Mouse (Mus musculus): ENCODE results near the gene Vps39.

Vps39 gene

GRCm38 (mm10) chr2:120352682-120353646, at the start of gene Vps39:
Gene Vps39 (minus strand): TSS chr2:120353137.
- peak; percentile 80 to 85 for DNase-seq (ENCODE audit: low spot score in 2 of 2)

GRCm38 (mm10) chr2:120397951-120398350, 45.0 kb upstream of the Vps39 start:
- no peak for DNase-seq (ENCODE audit: low spot score in 2 of 2)

GRCm38 (mm10) chr2:120392406-120392805, 39.5 kb upstream of the Vps39 start:
- no peak for DNase-seq (ENCODE audit: low spot score in 2 of 2)

- no peak for DNase-seq (ENCODE audit: low spot score in 2 of 2)
Measured at GRCm38 (mm10) chr2:120390934-120391333, 38.0 kb upstream of the Vps39 start.

GRCm38 (mm10) chr2:120389376-120389775, 36.4 kb upstream of the Vps39 start:
- no peak for DNase-seq (ENCODE audit: low spot score in 2 of 2)

- DNase-seq (ENCODE audit: low spot score in 2 of 2), result no peak
Measured at GRCm38 (mm10) chr2:120387291-120387690, 34.4 kb upstream of the Vps39 start.

GRCm38 (mm10) chr2:120386264-120386663, 33.3 kb upstream of the Vps39 start:
- DNase-seq (ENCODE audit: low spot score in 2 of 2), result no peak

- no peak for DNase-seq (ENCODE audit: low spot score in 2 of 2)
Measured at GRCm38 (mm10) chr2:120373858-120374257, 20.9 kb upstream of the Vps39 start.

- no peak for DNase-seq (ENCODE audit: low spot score in 2 of 2)
Measured at GRCm38 (mm10) chr2:120367416-120368207, 14.7 kb upstream of the Vps39 start.

- no peak for DNase-seq (ENCODE audit: low spot score in 2 of 2)
Measured at GRCm38 (mm10) chr2:120366501-120366900, 13.6 kb upstream of the Vps39 start.

GRCm38 (mm10) chr2:120360425-120360824, 7.5 kb upstream of the Vps39 start:
- DNase-seq (ENCODE audit: low spot score in 2 of 2), result no peak

- DNase-seq (ENCODE audit: low spot score in 2 of 2), result no peak
Measured at GRCm38 (mm10) chr2:120351321-120351720, 1.6 kb downstream of the Vps39 start.

- no peak for DNase-seq (ENCODE audit: low spot score in 2 of 2)
Measured at GRCm38 (mm10) chr2:120348120-120348519, 4.8 kb downstream of the Vps39 start.

GRCm38 (mm10) chr2:120341741-120342140, 11.2 kb downstream of the Vps39 start:
- DNase-seq (ENCODE audit: low spot score in 2 of 2), result no peak

GRCm38 (mm10) chr2:120337886-120338285, 15.1 kb downstream of the Vps39 start:
- DNase-seq (ENCODE audit: low spot score in 2 of 2), result no peak

GRCm38 (mm10) chr2:120331575-120331974, 21.4 kb downstream of the Vps39 start:
- DNase-seq (ENCODE audit: low spot score in 2 of 2), result no peak

- DNase-seq (ENCODE audit: low spot score in 2 of 2), result no peak
Measured at GRCm38 (mm10) chr2:120315077-120315476, 37.9 kb downstream of the Vps39 start.

- no peak for DNase-seq (ENCODE audit: low spot score in 2 of 2)
Measured at GRCm38 (mm10) chr2:120314487-120314886, 38.5 kb downstream of the Vps39 start.

- DNase-seq (ENCODE audit: low spot score in 2 of 2), result no peak
Measured at GRCm38 (mm10) chr2:120313976-120314375, 39.0 kb downstream of the Vps39 start, which contains the start of gene Pla2g4f. Gene Pla2g4f (minus strand): TSS chr2:120314165.

- no peak for DNase-seq (ENCODE audit: low spot score in 2 of 2)
Measured at GRCm38 (mm10) chr2:120312276-120312825, 40.6 kb downstream of the Vps39 start.

GRCm38 (mm10) chr2:120304113-120304512, 48.8 kb downstream of the Vps39 start:
- no peak for DNase-seq (ENCODE audit: low spot score in 2 of 2)

GRCm38 (mm10) chr2:120301076-120301475, 51.9 kb downstream of the Vps39 start:
- DNase-seq (ENCODE audit: low spot score in 2 of 2), result no peak

Data from natural killer cell, adult 2 months (primary cell).